Mouse (Mus musculus): ENCODE measurements around the gene Fam19a5.

GRCm38 (mm10) chr15:87635272-87635671 is 91.2 kb downstream of the Fam19a5 start:
- no peak for TF ChIP-seq POLR2A (IDR thresholded peaks at IDR 0.05; ENCODE audit: control insufficient read depth, low read depth, low read length)
- no peak for TF ChIP-seq CTCF (IDR thresholded peaks at IDR 0.05; ENCODE audit: control insufficient read depth, insufficient read depth, insufficient replicate concordance, low read depth, low read length)
